Mouse (Mus musculus) midbrain, embryonic 10.5 days (tissue): ENCODE data around the gene Hist1h3h. TPM values are rescaled to one million over a fixed set of nuclear protein-coding genes. Genes with fewer than 3 reads are reported as not detected.
"Not testable (repeated sequence)": the region's sequence is repeated elsewhere in the genome, so short reads cannot be mapped to it uniquely, and the experiment has no call there.

Experiments used
- DNase-seq: peaks from one replicate; pipeline ENCODE4 v3.0.0-alpha.2; 2017; ENCODE audit warnings: low spot score
- H3K27ac ChIP-seq: fragments of 300-500 bp; sonication (generic); replicated peaks from 2 replicates; pipeline ENCODE4 v1.5.1; 2016; ENCODE audit warnings: mild to moderate bottlenecking
- H3K27me3 ChIP-seq: fragments of 300-500 bp; sonication (generic); 2 replicates; pipeline ENCODE4 v1.6.1; 2016; ENCODE audit warnings: low read depth, mild to moderate bottlenecking; ENCODE audit not compliant: poor library complexity, severe bottlenecking
- H3K36me3 ChIP-seq: fragments of 300-500 bp; sonication (generic); 2 replicates; pipeline ENCODE4 v1.6.1; 2016; ENCODE audit warnings: mild to moderate bottlenecking, moderate library complexity
- H3K4me1 ChIP-seq: fragments of 300-500 bp; sonication (generic); 2 replicates; pipeline ENCODE4 v1.6.1; 2016
- H3K4me3 ChIP-seq: fragments of 300-500 bp; sonication (generic); 2 replicates; pipeline ENCODE4 v1.5.1; 2016; ENCODE audit warnings: mild to moderate bottlenecking, moderate library complexity
- H3K9me3 ChIP-seq: fragments of 300-500 bp; sonication (generic); replicated peaks from 2 replicates; pipeline ENCODE4 v1.6.1; 2016; ENCODE audit warnings: mild to moderate bottlenecking
- WGBS: fragments of 180-500 bp; shearing (Covaris S2); methylation state at CpG from one replicate; pipeline ENCODE4 v1.1.7; 2016; 5-methylcytosine and 5-hydroxymethylcytosine counted together
- polyA plus RNA-seq: library from polyadenylated mRNA; unstranded; fragments of >200 nt; fragmentation: Nextera tagmentation; extraction: Ambion mirVana; gene quantifications from 2 replicates; pipeline ENCODE4 v1.2.1, GENCODE M21; 2016

Hist1h3h gene
- polyA plus RNA-seq, result 8.9 and 11.3 TPM in 2 replicates

DNA sequence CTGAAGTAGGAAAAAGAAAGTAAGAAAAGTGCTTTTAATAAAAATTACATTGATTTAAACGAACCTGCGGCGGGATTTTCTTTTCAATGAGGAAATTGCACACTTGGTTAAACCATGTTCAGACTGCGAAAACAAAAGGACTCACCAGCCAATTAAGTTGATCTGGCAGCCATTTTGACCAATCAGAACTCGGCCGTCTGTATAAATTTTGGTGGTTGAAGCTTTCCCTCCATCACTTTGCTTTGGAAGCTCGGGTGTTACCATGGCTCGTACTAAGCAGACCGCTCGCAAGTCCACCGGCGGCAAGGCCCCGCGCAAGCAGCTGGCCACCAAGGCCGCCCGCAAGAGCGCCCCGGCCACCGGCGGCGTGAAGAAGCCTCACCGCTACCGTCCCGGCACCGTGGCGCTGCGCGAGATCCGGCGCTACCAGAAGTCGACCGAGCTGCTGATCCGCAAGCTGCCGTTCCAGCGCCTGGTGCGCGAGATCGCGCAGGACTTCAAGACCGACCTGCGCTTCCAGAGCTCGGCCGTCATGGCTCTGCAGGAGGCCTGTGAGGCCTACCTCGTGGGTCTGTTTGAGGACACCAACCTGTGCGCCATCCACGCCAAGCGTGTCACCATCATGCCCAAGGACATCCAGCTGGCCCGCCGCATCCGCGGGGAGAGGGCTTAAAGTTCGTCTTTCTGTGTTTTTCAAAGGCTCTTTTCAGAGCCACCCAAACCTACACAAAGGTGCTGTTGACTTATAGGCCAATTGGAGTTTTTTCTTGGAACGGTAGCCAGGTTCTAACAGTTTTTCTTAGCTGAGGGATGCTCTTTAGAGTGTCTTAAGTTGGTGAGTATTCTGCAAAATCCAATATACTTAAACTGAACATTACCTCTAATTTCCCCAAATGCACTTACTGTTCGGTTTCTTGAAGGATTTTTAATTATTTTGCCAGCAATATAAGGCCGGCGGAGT lies at the start of gene Hist1h3h:
TSS of gene Hist1h3h (plus strand) at position 263 of the 961 bp plus-strand sequence.
- peak; percentile 87 for DNase-seq
- H3K9me3 ChIP-seq, H3K27me3 ChIP-seq, H3K36me3 ChIP-seq: not testable (repeated sequence)
- 1% methylated on average over 29 of the region's 56 CpGs for WGBS
- peak within 1 kb of the TSS; percentile 94 for H3K27ac ChIP-seq
- peak within 1 kb of the TSS; percentile 57 for H3K4me3 ChIP-seq
- peaks cover 42% of the 10 kb centered on the region for H3K4me1 ChIP-seq

DNA sequence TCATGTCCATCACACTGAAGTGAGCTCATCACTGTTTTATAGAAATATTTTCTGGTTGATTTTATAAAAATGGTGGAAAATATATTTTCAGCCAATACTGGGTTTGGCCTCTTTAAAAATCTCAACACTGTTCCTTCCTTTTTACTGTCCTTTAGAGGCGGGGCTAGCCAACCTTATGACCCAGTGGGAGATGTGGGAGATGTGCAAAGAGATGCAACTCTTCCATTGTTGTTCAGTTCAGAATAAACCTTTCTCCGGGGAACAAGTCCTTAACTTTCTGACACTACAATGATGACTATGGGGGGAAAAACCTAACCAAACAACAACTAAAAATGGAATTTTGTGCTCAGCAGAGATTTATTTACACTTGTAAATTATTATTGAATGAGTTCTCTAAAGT lies 40.2 kb upstream of the Hist1h3h start, which contains the start of gene Olfr1360:
TSS of gene Olfr1360 (minus strand) at position 101 of the 400 bp plus-strand sequence.
- Histone ChIP-seq H3K4me1 (no peaks in the 10 kb centered on the region), H3K27me3 (no peaks in the 10 kb centered on the region), H3K27ac (no peak within 1 kb of the TSS), H3K4me3 (no peak within 1 kb of the TSS), H3K36me3 (no peaks in the 10 kb centered on the region), H3K9me3 (no peaks in the 10 kb centered on the region)
- 87% methylated on average over 2 of the region's 2 CpGs for WGBS
- no peak for DNase-seq

DNA sequence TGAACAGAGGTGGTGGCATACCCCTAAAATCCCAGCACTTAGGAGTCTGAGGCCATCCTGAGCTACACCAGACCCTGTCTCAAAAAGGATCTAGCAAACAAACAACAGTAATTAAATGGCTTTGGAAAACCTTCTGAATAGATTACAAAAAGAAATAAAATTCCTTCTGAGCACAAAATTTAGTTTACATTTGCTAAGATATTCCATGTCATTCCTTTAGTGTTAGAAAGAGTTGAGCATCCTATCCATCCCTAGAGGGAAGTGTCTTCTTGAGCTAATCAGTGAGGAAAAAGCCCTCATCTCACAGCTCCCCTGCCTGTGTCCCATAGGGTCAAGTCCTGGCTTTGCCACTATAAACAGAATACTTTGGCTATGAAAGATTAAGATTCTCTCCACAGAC lies 19.6 kb upstream of the Hist1h3h start, which contains the start of gene Olfr1359:
TSS of gene Olfr1359 (plus strand) at position 301 of the 400 bp plus-strand sequence.
- Histone ChIP-seq H3K4me3 (no peak within 1 kb of the TSS), H3K36me3 (no peaks in the 10 kb centered on the region), H3K27me3 (no peaks in the 10 kb centered on the region), H3K27ac (no peak within 1 kb of the TSS), H3K4me1 (no peaks in the 10 kb centered on the region), H3K9me3 (no peaks in the 10 kb centered on the region)
- no peak for DNase-seq

DNA sequence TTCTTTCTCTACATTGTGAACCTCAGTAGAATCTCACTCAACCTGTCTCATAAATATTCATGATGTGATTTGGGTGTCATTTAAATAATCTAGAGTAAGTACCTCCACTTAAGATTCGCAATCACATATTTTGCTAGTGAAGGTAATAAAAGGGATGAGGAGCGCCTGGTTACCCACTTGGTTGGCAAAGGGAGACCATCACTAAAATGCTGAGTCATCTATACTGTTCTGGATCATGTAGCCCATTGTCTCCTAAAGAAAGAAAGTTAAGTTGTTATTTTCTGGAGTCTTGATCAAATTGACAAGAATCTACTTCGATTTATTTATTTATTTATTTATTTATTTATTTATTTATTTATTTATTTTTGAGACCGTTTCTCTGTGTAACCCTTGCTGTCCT lies 10.8 kb upstream of the Hist1h3h start:
- Histone ChIP-seq H3K4me1 (0 out of 2 replicates have a peak, but pooled peaks cover 2% of the 10 kb centered on the region), H3K4me3 (no peak overlapping the region), H3K27me3 (no peaks in the 10 kb centered on the region), H3K27ac (no peak overlapping the region), H3K9me3 (no peaks in the 10 kb centered on the region), H3K36me3 (no peaks in the 10 kb centered on the region)
- WGBS, result 76% methylated on average over 4 of the region's 4 CpGs
- no peak for DNase-seq

DNA sequence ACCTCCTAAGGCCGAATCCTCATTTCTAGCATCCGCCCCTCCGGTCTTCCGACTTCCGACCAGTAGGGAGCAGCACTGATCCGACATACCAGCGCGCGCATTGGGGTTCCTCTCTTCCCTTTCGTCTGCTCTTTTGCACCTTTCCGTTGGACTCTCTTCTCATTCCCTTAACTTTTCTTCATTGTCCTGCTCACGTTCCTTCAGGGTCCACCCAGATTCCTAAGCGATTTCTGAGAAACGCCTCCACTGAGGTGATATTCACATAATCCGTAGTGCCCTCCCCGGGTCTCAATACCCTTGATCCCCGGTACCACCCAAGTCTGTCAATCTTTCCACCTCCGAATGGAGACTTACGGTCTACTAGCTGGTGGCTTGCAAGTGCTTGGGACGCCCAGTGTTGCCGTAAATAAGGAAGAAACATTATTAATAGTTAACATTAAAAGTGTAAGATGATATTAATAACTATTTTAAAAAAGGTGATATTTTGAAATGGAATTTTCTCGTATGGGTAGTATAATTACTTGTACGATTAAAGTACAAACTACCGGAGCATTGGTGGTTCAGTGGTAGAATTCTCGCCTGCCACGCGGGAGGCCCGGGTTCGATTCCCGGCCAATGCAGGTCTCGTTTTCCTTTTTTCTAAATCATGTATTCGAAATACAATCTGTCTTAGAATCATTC lies 7.3 kb upstream of the Hist1h3h start:
- peak overlapping the region; percentile 87 for H3K27ac ChIP-seq
- peak; percentile 87 for DNase-seq
- H3K27me3 ChIP-seq, result no peaks in the 10 kb centered on the region
- no peaks in the 10 kb centered on the region for H3K36me3 ChIP-seq
- WGBS, result under 1% methylated on average over 32 of the region's 32 CpGs
- H3K4me3 ChIP-seq, result peak overlapping the region; percentile 68
- peaks cover 8% of the 10 kb centered on the region for H3K4me1 ChIP-seq
- H3K9me3 ChIP-seq, result no peaks in the 10 kb centered on the region

DNA sequence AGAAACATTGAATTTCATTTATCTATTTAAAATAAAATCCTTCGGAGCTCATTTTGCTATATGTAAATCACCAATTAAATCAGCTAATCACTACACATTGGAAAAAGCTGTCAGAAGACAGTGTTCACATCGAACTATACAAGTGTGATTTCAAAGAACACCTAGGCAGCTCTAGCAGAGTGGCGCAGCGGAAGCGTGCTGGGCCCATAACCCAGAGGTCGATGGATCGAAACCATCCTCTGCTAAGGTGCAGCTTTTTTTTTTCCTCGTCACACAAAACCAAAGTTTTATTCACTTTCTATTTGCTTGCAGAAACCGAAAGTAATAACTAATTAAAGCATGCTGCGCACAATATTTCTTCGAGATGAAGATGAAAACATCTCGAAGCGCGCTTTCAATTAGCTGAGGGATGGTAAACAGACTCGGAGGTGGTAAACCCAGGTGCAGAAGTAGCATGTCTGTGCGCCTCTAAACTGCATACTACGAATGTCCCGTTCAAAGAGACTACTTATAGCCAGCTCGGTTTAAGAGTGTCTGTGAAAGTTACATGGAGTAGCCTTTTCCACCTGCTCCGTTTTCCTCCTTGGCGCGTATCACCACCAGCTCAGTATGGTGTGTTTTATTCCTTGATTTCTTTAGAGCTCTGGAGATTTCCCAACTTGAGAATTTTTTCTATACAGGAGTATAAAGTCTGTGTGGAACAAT lies 6.5 kb upstream of the Hist1h3h start:
- peak overlapping the region; percentile 79 for H3K27ac ChIP-seq
- no peaks in the 10 kb centered on the region for H3K27me3 ChIP-seq
- no peaks in the 10 kb centered on the region for H3K36me3 ChIP-seq
- peaks cover 12% of the 10 kb centered on the region for H3K4me1 ChIP-seq
- WGBS, result 2% methylated on average over 22 of the region's 22 CpGs
- peak; percentile 71 for DNase-seq
- H3K4me3 ChIP-seq, result peak overlapping the region; percentile 68
- no peaks in the 10 kb centered on the region for H3K9me3 ChIP-seq

DNA sequence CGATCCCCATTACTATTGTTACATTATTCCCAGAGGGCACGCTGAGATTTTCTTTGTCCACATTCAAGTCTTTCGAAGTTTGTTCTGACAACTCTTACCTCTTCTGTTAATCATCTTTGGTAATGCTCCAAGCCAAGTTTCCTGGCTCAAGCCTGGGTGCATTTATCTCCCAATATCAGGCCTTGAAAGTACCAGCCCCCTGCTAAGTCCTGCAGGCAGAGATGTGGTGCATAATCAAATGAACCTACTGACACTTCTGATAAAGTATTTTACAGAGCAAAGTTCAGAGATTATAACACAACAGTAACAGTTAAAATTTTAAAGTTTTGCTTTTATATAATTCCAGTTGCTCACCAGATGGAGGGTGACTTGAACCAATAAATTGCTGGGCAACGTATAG lies 5.8 kb upstream of the Hist1h3h start:
- Histone ChIP-seq H3K27ac (no peak overlapping the region), H3K4me3 (peak overlapping the region; percentile 68), H3K36me3 (no peaks in the 10 kb centered on the region), H3K9me3 (no peaks in the 10 kb centered on the region), H3K27me3 (no peaks in the 10 kb centered on the region), H3K4me1 (peaks cover 12% of the 10 kb centered on the region)
- DNase-seq, result no peak
- WGBS, result 31% methylated on average over 4 of the region's 4 CpGs

DNA sequence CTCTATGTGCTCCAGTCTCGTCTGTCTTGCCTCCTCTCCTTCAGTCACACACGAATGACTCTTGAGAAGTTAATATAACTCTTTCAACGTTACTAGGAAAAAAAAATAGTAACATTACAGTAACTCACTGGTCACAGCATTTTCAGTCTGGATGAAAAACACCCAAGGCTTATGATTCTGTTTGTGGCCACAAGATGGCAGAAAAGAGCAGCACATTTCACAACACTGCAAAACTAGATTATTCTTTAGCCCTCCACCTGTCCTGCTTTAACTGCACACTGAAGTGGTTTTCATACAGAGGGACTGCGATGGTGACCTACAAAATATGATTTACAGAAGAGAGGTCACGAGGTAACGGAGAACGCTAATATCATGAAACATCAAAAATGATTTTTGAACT lies 2.7 kb upstream of the Hist1h3h start:
- DNase-seq, result peak; percentile 41
- Histone ChIP-seq H3K4me1 (peaks cover 28% of the 10 kb centered on the region), H3K36me3 (no peaks in the 10 kb centered on the region), H3K9me3 (no peaks in the 10 kb centered on the region), H3K27me3 (no peaks in the 10 kb centered on the region), H3K4me3 (peak overlapping the region; percentile 57), H3K27ac (peak overlapping the region; percentile 92)
- 2% methylated on average over 7 of the region's 7 CpGs for WGBS

DNA sequence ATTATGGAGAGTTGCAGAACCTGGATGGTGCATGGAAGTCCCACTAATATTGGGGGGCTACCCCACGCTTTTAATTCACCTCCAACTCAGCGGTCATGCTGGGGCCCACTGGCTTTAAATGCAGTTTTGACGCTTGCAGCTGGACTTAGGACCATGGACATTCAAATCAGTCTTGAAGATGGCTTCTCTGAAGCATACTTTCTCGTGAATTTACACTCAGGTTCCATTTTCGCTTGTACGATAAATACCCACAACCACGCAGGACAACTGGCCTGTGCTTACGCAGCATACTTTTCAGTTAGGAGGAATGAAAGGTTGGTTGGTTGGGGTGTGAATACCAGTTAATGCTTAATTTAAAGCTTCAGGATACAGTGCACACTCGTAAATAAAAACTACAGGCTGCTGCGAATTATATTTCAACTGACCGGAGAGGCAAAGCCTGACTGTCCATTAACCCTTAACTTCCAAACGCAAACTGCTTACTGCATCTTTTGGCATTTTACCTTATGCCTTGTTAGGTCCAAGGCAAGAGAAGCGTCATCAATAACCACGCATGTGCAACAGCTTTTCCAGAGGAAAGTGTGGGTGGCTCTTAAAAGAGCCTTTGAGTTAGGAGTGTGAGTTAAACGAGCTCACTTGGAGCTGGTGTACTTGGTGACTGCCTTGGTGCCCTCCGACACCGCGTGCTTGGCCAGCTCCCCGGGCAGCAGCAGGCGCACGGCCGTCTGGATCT lies 2.2 kb upstream of the Hist1h3h start:
- Histone ChIP-seq H3K9me3 (no peaks in the 10 kb centered on the region), H3K27ac (peak overlapping the region; percentile 92), H3K4me1 (peaks cover 34% of the 10 kb centered on the region), H3K4me3 (peak overlapping the region; percentile 57), H3K36me3 (no peaks in the 10 kb centered on the region), H3K27me3 (no peaks in the 10 kb centered on the region)
- peak; percentile 48 for DNase-seq
- 1% methylated on average over 22 of the region's 22 CpGs for WGBS

DNA sequence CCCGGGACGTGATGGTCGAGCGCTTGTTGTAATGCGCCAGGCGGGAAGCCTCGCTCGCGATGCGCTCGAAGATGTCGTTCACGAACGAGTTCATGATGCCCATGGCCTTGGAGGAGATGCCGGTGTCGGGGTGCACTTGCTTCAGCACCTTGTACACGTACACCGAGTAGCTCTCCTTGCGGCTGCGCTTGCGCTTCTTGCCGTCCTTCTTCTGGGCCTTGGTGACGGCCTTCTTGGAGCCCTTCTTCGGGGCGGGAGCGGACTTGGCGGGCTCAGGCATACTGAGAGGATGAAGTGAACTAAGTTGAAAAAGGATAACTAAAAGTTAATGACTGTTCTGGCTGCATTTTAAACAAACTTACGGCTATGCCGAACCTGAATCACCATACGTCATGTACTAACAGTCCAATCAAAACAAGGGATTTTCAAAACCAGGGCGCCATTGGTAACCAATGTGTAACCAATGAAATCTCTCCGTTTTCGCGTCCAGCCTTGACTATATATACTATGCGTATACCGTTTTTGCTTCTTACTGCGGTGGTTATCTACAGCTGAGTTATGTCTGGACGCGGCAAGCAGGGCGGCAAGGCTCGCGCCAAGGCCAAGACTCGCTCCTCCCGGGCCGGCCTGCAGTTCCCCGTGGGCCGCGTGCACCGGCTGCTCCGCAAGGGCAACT lies 1.5 kb upstream of the Hist1h3h start, which contains the start of the genes Hist1h2bl and Hist1h2ai:
TSS of gene Hist1h2bl (minus strand) at position 280 of the 676 bp plus-strand sequence.
TSS of gene Hist1h2ai (plus strand) at position 559 of the 676 bp plus-strand sequence.
- not testable (repeated sequence) for H3K36me3 ChIP-seq, H3K27me3 ChIP-seq, H3K9me3 ChIP-seq
- Histone ChIP-seq H3K4me3 (peak within 1 kb of the TSS; percentile 57), H3K4me1 (peaks cover 41% of the 10 kb centered on the region), H3K27ac (peak within 1 kb of the TSS; percentile 94)
- peak; percentile 82 for DNase-seq
- WGBS, result under 1% methylated on average over 37 of the region's 50 CpGs

DNA sequence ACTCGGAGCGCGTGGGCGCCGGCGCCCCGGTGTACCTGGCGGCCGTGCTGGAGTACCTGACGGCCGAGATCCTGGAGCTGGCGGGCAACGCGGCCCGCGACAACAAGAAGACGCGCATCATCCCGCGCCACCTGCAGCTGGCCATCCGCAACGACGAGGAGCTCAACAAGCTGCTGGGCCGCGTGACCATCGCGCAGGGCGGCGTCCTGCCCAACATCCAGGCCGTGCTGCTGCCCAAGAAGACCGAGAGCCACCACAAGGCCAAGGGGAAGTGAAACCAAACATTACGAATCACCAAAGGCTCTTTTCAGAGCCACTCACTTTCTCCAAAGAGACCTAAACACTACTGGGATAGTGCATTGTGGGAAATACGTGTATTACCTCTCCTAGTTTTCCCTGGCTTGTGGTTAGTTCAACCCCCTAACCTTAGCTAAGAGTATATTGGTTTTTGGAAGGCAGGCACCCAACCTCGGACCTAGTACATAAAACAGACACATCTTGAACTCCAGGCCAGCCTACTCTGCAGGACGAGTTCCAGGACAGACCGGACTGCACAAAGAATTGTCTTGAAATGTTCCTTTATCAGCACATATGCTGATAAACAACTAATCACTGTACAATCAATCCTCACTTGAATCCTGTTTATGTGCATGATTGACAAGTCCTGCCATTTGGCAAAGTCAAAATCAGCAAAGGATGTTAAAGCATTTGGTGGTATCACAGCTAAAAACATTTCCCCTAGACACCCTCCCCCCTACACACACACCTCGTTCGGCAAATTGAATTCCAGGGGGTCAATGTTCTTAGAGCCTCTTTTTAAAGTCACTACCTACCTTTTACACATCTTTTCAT lies 693 bp upstream of the Hist1h3h start:
- Histone ChIP-seq H3K4me3 (peak overlapping the region; percentile 57), H3K4me1 (peaks cover 39% of the 10 kb centered on the region), H3K27ac (peak overlapping the region; percentile 94)
- DNase-seq, result peak; percentile 58
- H3K9me3 ChIP-seq, H3K36me3 ChIP-seq, H3K27me3 ChIP-seq: not testable (repeated sequence)
- under 1% methylated on average over 15 of the region's 38 CpGs for WGBS
